Mouse (Mus musculus): Measurements from ENCODE around the gene Itgb4. TPM values are rescaled to one million over a fixed set of nuclear protein-coding genes. Genes with fewer than 3 reads are reported as not detected.
A peak's percentile ranks its signal among the peaks of the same experiment; 100 is the strongest.

Itgb4 gene
- polyA plus RNA-seq, 1 experiment: 1.3 TPM

- Histone ChIP-seq H3K27ac (ENCODE audit: insufficient read depth, low read length) (0 out of 2 replicates have a peak overlapping the region, but pooled peaks have one; percentile 4), H3K4me1 (ENCODE audit: control insufficient read depth, insufficient read depth, low read length) (peaks cover 14% of the 10 kb centered on the region), H3K4me3 (ENCODE audit: insufficient read depth, low read length) (no peak overlapping the region)
- TF ChIP-seq CTCF (IDR thresholded peaks at IDR 0.05; ENCODE audit: borderline replicate concordance, insufficient read depth, low read length) (no peak), POLR2A (IDR thresholded peaks at IDR 0.05; ENCODE audit: low read depth, low read length) (no peak)
Observed at GRCm38 (mm10) chr11:115964977-115965604, 9.4 kb upstream of the Itgb4 start.

GRCm38 (mm10) chr11:115968731-115969405 lies 5.6 kb upstream of the Itgb4 start:
- H3K27ac ChIP-seq (ENCODE audit: insufficient read depth, low read length): no peak overlapping the region
- peaks cover 14% of the 10 kb centered on the region for H3K4me1 ChIP-seq (ENCODE audit: control insufficient read depth, insufficient read depth, low read length)
- no peak for TF ChIP-seq CTCF (IDR thresholded peaks at IDR 0.05; ENCODE audit: borderline replicate concordance, insufficient read depth, low read length)
- no peak for TF ChIP-seq POLR2A (IDR thresholded peaks at IDR 0.05; ENCODE audit: low read depth, low read length)
- H3K4me3 ChIP-seq (ENCODE audit: insufficient read depth, low read length): no peak overlapping the region

GRCm38 (mm10) chr11:115970006-115970673 lies 4.4 kb upstream of the Itgb4 start:
- no peak overlapping the region for H3K4me3 ChIP-seq (ENCODE audit: insufficient read depth, low read length)
- peak overlapping the region; percentile 95 for H3K27ac ChIP-seq (ENCODE audit: insufficient read depth, low read length)
- H3K4me1 ChIP-seq (ENCODE audit: control insufficient read depth, insufficient read depth, low read length): peaks cover 9% of the 10 kb centered on the region
- TF ChIP-seq CTCF (IDR thresholded peaks at IDR 0.05; ENCODE audit: borderline replicate concordance, insufficient read depth, low read length) (no peak), POLR2A (IDR thresholded peaks at IDR 0.05; ENCODE audit: low read depth, low read length) (no peak; the same call in 1 of the 2 replicates)

GRCm38 (mm10) chr11:115971016-115971415 lies 3.5 kb upstream of the Itgb4 start:
- TF ChIP-seq CTCF (IDR thresholded peaks at IDR 0.05; ENCODE audit: borderline replicate concordance, insufficient read depth, low read length) (no peak), POLR2A (IDR thresholded peaks at IDR 0.05; ENCODE audit: low read depth, low read length) (peak; percentile 26; the same call in 1 of the 2 replicates)
- peaks cover 9% of the 10 kb centered on the region for H3K4me1 ChIP-seq (ENCODE audit: control insufficient read depth, insufficient read depth, low read length)
- peak overlapping the region; percentile 95; the same call in 1 of the 2 replicates for H3K27ac ChIP-seq (ENCODE audit: insufficient read depth, low read length)
- no peak overlapping the region for H3K4me3 ChIP-seq (ENCODE audit: insufficient read depth, low read length)

GRCm38 (mm10) chr11:115975083-115975420 lies 543 bp downstream of the Itgb4 start:
- no peak for TF ChIP-seq POLR2A (IDR thresholded peaks at IDR 0.05; ENCODE audit: low read depth, low read length)
- TF ChIP-seq CTCF (IDR thresholded peaks at IDR 0.05; ENCODE audit: borderline replicate concordance, insufficient read depth, low read length): no peak
- peaks cover under 1% of the 10 kb centered on the region; the same call in 1 of the 2 replicates for H3K4me1 ChIP-seq (ENCODE audit: control insufficient read depth, insufficient read depth, low read length)
- H3K4me3 ChIP-seq (ENCODE audit: insufficient read depth, low read length): no peak overlapping the region
- H3K27ac ChIP-seq (ENCODE audit: insufficient read depth, low read length): no peak overlapping the region

- Histone ChIP-seq H3K27ac (ENCODE audit: insufficient read depth, low read length) (no peak overlapping the region), H3K4me1 (ENCODE audit: control insufficient read depth, insufficient read depth, low read length) (no peaks in the 10 kb centered on the region), H3K4me3 (ENCODE audit: insufficient read depth, low read length) (no peak overlapping the region)
- TF ChIP-seq CTCF (IDR thresholded peaks at IDR 0.05; ENCODE audit: borderline replicate concordance, insufficient read depth, low read length) (no peak), POLR2A (IDR thresholded peaks at IDR 0.05; ENCODE audit: low read depth, low read length) (no peak)
Observed at GRCm38 (mm10) chr11:115975544-115975943, 1.0 kb downstream of the Itgb4 start.

- Histone ChIP-seq H3K4me3 (ENCODE audit: insufficient read depth, low read length) (no peak overlapping the region), H3K4me1 (ENCODE audit: control insufficient read depth, insufficient read depth, low read length) (no peaks in the 10 kb centered on the region), H3K27ac (ENCODE audit: insufficient read depth, low read length) (no peak overlapping the region)
- TF ChIP-seq POLR2A (IDR thresholded peaks at IDR 0.05; ENCODE audit: low read depth, low read length): no peak
- no peak for TF ChIP-seq CTCF (IDR thresholded peaks at IDR 0.05; ENCODE audit: borderline replicate concordance, insufficient read depth, low read length)
Observed at GRCm38 (mm10) chr11:115982472-115982871, 8.0 kb downstream of the Itgb4 start.

- Histone ChIP-seq H3K4me1 (ENCODE audit: control insufficient read depth, insufficient read depth, low read length) (no peaks in the 10 kb centered on the region), H3K27ac (ENCODE audit: insufficient read depth, low read length) (no peak overlapping the region), H3K4me3 (ENCODE audit: insufficient read depth, low read length) (no peak overlapping the region)
- TF ChIP-seq POLR2A (IDR thresholded peaks at IDR 0.05; ENCODE audit: low read depth, low read length) (no peak), CTCF (IDR thresholded peaks at IDR 0.05; ENCODE audit: borderline replicate concordance, insufficient read depth, low read length) (no peak)
Observed at GRCm38 (mm10) chr11:115983291-115983690, 8.8 kb downstream of the Itgb4 start.

GRCm38 (mm10) chr11:115989686-115990085 lies 15.2 kb downstream of the Itgb4 start:
- H3K27ac ChIP-seq (ENCODE audit: insufficient read depth, low read length): no peak overlapping the region
- H3K4me3 ChIP-seq (ENCODE audit: insufficient read depth, low read length): no peak overlapping the region
- no peak for TF ChIP-seq POLR2A (IDR thresholded peaks at IDR 0.05; ENCODE audit: low read depth, low read length)
- no peak for TF ChIP-seq CTCF (IDR thresholded peaks at IDR 0.05; ENCODE audit: borderline replicate concordance, insufficient read depth, low read length)
- no peaks in the 10 kb centered on the region for H3K4me1 ChIP-seq (ENCODE audit: control insufficient read depth, insufficient read depth, low read length)

- TF ChIP-seq CTCF (IDR thresholded peaks at IDR 0.05; ENCODE audit: borderline replicate concordance, insufficient read depth, low read length): no peak
- no peak for TF ChIP-seq POLR2A (IDR thresholded peaks at IDR 0.05; ENCODE audit: low read depth, low read length)
- no peaks in the 10 kb centered on the region for H3K4me1 ChIP-seq (ENCODE audit: control insufficient read depth, insufficient read depth, low read length)
- H3K27ac ChIP-seq (ENCODE audit: insufficient read depth, low read length): no peak overlapping the region
- no peak overlapping the region for H3K4me3 ChIP-seq (ENCODE audit: insufficient read depth, low read length)
Observed at GRCm38 (mm10) chr11:115992098-115992497, 17.6 kb downstream of the Itgb4 start.
